Mouse (Mus musculus) CH12.LX (cell line): ENCODE data around the gene Il6ra.
A peak's percentile ranks its signal among the peaks of the same experiment; 100 is the strongest.

Source experiments
- TCF12 ChIP-seq: IDR thresholded peaks from 2 replicates; pipeline ENCODE4 v1.6.1; 2014; ENCODE audit warnings: low read depth, mild to moderate bottlenecking, inconsistent platforms, low read length, improper control_type of control experiment
- ZC3H11A ChIP-seq: IDR thresholded peaks from 2 replicates; pipeline ENCODE4 v1.6.1; 2012; ENCODE audit warnings: low read depth, mild to moderate bottlenecking, inconsistent platforms, low read length, improper control_type of control experiment

GRCm38 (mm10) chr3:89861070-89861469 is 51.9 kb downstream of the Il6ra start:
- TF ChIP-seq ZC3H11A (no peak), TCF12 (peak; percentile 65; the same call in 1 of the 2 replicates)
